Mouse (Mus musculus): Measurements from ENCODE around the gene Eml3. TPM values are rescaled to one million over a fixed set of nuclear protein-coding genes. Genes with fewer than 3 reads are reported as not detected.

Eml3 gene
- polyA plus RNA-seq, 1 experiment from 2014 or later: 9.5 TPM

- Histone ChIP-seq H3K4me3 (ENCODE audit: low read depth, low read length) (0 out of 2 replicates have a peak overlapping the region, but pooled peaks have one; percentile 90), H3K4me1 (ENCODE audit: insufficient read depth) (peaks cover 36% of the 10 kb centered on the region), H3K36me3 (replicated peaks; ENCODE audit: insufficient read depth, low read length) (peaks cover 39% of the 10 kb centered on the region), H3K9ac (replicated peaks) (peak overlapping the region; percentile 98), H3K27ac (ENCODE audit: low read depth) (no peak overlapping the region), H3K27me3 (ENCODE audit: insufficient read depth, low read length) (no peaks in the 10 kb centered on the region), H3K4me2 (ENCODE audit: low read depth, low read length) (no peak overlapping the region), H3K9me3 (ENCODE audit: low read length) (no peaks in the 10 kb centered on the region)
- 83% methylated on average over 15 of the region's 15 CpGs for WGBS (ENCODE audit: insufficient replicate concordance)
- TF ChIP-seq EP300 (IDR thresholded peaks at IDR 0.05; ENCODE audit: low read depth) (no peak), CTCF (IDR thresholded peaks at IDR 0.05; ENCODE audit: low read depth) (no peak)
- no peak for ATAC-seq
- no peak for DNase-seq
Measured at GRCm38 (mm10) chr19:8940526-8941133, 11.3 kb downstream of the Eml3 start.

- H3K36me3 ChIP-seq (replicated peaks; ENCODE audit: insufficient read depth, low read length): peaks cover 43% of the 10 kb centered on the region
- peak overlapping the region; percentile 80 for H3K27ac ChIP-seq (ENCODE audit: low read depth)
- H3K4me2 ChIP-seq (ENCODE audit: low read depth, low read length): peak overlapping the region; percentile 77
- no peaks in the 10 kb centered on the region for H3K9me3 ChIP-seq (ENCODE audit: low read length)
- H3K27me3 ChIP-seq (ENCODE audit: insufficient read depth, low read length): no peaks in the 10 kb centered on the region
- TF ChIP-seq EP300 (IDR thresholded peaks at IDR 0.05; ENCODE audit: low read depth): no peak
- no peak for TF ChIP-seq CTCF (IDR thresholded peaks at IDR 0.05; ENCODE audit: low read depth)
- H3K4me3 ChIP-seq (ENCODE audit: low read depth, low read length): peak overlapping the region; percentile 90
- peak overlapping the region; percentile 98 for H3K9ac ChIP-seq (replicated peaks)
- H3K4me1 ChIP-seq (ENCODE audit: insufficient read depth): peaks cover 36% of the 10 kb centered on the region
- DNase-seq: no peak
- WGBS (ENCODE audit: insufficient replicate concordance): 49% methylated on average over 10 of the region's 10 CpGs
- ATAC-seq: no peak
Measured at GRCm38 (mm10) chr19:8941136-8941514, 11.8 kb downstream of the Eml3 start.

GRCm38 (mm10) chr19:8941515-8942217 is 12.3 kb downstream of the Eml3 start, which contains the start of gene Mta2:
Gene Mta2, plus strand, starts transcription at chr19:8941875.
- Histone ChIP-seq H3K36me3 (replicated peaks; ENCODE audit: insufficient read depth, low read length) (peaks cover 43% of the 10 kb centered on the region), H3K4me3 (ENCODE audit: low read depth, low read length) (peak within 1 kb of the TSS; percentile 90), H3K27ac (ENCODE audit: low read depth) (peak within 1 kb of the TSS; percentile 99), H3K27me3 (ENCODE audit: insufficient read depth, low read length) (no peaks in the 10 kb centered on the region), H3K4me1 (ENCODE audit: insufficient read depth) (peaks cover 36% of the 10 kb centered on the region), H3K4me2 (ENCODE audit: low read depth, low read length) (peak within 1 kb of the TSS; percentile 77), H3K9me3 (ENCODE audit: low read length) (no peaks in the 10 kb centered on the region), H3K9ac (replicated peaks) (peak within 1 kb of the TSS; percentile 98)
- DNase-seq (peak; percentile 97), ATAC-seq (peak; percentile 91)
- under 1% methylated on average over 64 of the region's 64 CpGs for WGBS (ENCODE audit: insufficient replicate concordance)
- peak; percentile 49; the same call in 1 of the 2 replicates for TF ChIP-seq EP300 (IDR thresholded peaks at IDR 0.05; ENCODE audit: low read depth)
- 0 out of 2 replicates have a peak, but pooled peaks have one; percentile 27 for TF ChIP-seq CTCF (IDR thresholded peaks at IDR 0.05; ENCODE audit: low read depth)

- WGBS (ENCODE audit: insufficient replicate concordance): 1% methylated on average over 45 of the region's 46 CpGs
- Histone ChIP-seq H3K4me3 (ENCODE audit: low read depth, low read length) (peak overlapping the region; percentile 90), H3K9ac (replicated peaks) (peak overlapping the region; percentile 98), H3K36me3 (replicated peaks; ENCODE audit: insufficient read depth, low read length) (peaks cover 43% of the 10 kb centered on the region), H3K4me2 (ENCODE audit: low read depth, low read length) (peak overlapping the region; percentile 77), H3K27ac (ENCODE audit: low read depth) (peak overlapping the region; percentile 99), H3K4me1 (ENCODE audit: insufficient read depth) (peaks cover 38% of the 10 kb centered on the region), H3K9me3 (ENCODE audit: low read length) (no peaks in the 10 kb centered on the region), H3K27me3 (ENCODE audit: insufficient read depth, low read length) (no peaks in the 10 kb centered on the region)
- TF ChIP-seq EP300 (IDR thresholded peaks at IDR 0.05; ENCODE audit: low read depth) (no peak), CTCF (IDR thresholded peaks at IDR 0.05; ENCODE audit: low read depth) (no peak)
- DNase-seq (peak; percentile 73), ATAC-seq (peak; percentile 43)
Measured at GRCm38 (mm10) chr19:8942276-8942964, 13.1 kb downstream of the Eml3 start.

- H3K9me3 ChIP-seq (ENCODE audit: low read length): no peaks in the 10 kb centered on the region
- TF ChIP-seq EP300 (IDR thresholded peaks at IDR 0.05; ENCODE audit: low read depth): no peak
- TF ChIP-seq CTCF (IDR thresholded peaks at IDR 0.05; ENCODE audit: low read depth): no peak
- 45% methylated on average over 2 of the region's 2 CpGs for WGBS (ENCODE audit: insufficient replicate concordance)
- H3K4me3 ChIP-seq (ENCODE audit: low read depth, low read length): peak overlapping the region; percentile 90
- ATAC-seq: no peak
- DNase-seq: no peak
- peak overlapping the region; percentile 99; the same call in 1 of the 2 replicates for H3K27ac ChIP-seq (ENCODE audit: low read depth)
- peaks cover 38% of the 10 kb centered on the region for H3K4me1 ChIP-seq (ENCODE audit: insufficient read depth)
- no peaks in the 10 kb centered on the region for H3K27me3 ChIP-seq (ENCODE audit: insufficient read depth, low read length)
- peak overlapping the region; percentile 98 for H3K9ac ChIP-seq (replicated peaks)
- H3K36me3 ChIP-seq (replicated peaks; ENCODE audit: insufficient read depth, low read length): peaks cover 48% of the 10 kb centered on the region
- H3K4me2 ChIP-seq (ENCODE audit: low read depth, low read length): peak overlapping the region; percentile 77
Measured at GRCm38 (mm10) chr19:8943047-8943446, 13.7 kb downstream of the Eml3 start.

GRCm38 (mm10) chr19:8944062-8944461 is 14.7 kb downstream of the Eml3 start:
- H3K9ac ChIP-seq (replicated peaks): peak overlapping the region; percentile 98
- H3K9me3 ChIP-seq (ENCODE audit: low read length): no peaks in the 10 kb centered on the region
- 23% methylated on average over 5 of the region's 5 CpGs for WGBS (ENCODE audit: insufficient replicate concordance)
- DNase-seq: peak; percentile 75
- peak overlapping the region; percentile 77 for H3K4me2 ChIP-seq (ENCODE audit: low read depth, low read length)
- no peaks in the 10 kb centered on the region for H3K27me3 ChIP-seq (ENCODE audit: insufficient read depth, low read length)
- H3K36me3 ChIP-seq (replicated peaks; ENCODE audit: insufficient read depth, low read length): peaks cover 53% of the 10 kb centered on the region
- no peak for TF ChIP-seq CTCF (IDR thresholded peaks at IDR 0.05; ENCODE audit: low read depth)
- peak; percentile 74 for TF ChIP-seq EP300 (IDR thresholded peaks at IDR 0.05; ENCODE audit: low read depth)
- H3K4me3 ChIP-seq (ENCODE audit: low read depth, low read length): peak overlapping the region; percentile 90
- 0 out of 2 replicates have a peak, but pooled peaks have one; percentile 1 for ATAC-seq
- H3K27ac ChIP-seq (ENCODE audit: low read depth): peak overlapping the region; percentile 99
- peaks cover 38% of the 10 kb centered on the region for H3K4me1 ChIP-seq (ENCODE audit: insufficient read depth)

All from liver, postnatal 0 days (tissue).